Mouse (Mus musculus) left cerebral cortex, postnatal 4 days (tissue): ENCODE data around the gene Map3k4. TPM values are rescaled to one million over a fixed set of nuclear protein-coding genes. Genes with fewer than 3 reads are reported as not detected.

Experiments
- DNase-seq: peaks from one replicate; pipeline ENCODE4 v3.0.0-alpha.2; 2022
- intact Hi-C: fragments of 180-260 bp; cut with DNase I; formaldehyde crosslinking; loops from one replicate; pipeline ENCODE4 v1.15.1; 2025
- total RNA-seq, 2 experiments: library from RNA; stranded (reverse); gene quantifications; 2 replicates each; pipeline ENCODE4 v1.2.3; 2021

Map3k4 gene
- total RNA-seq, result 10 to 100 TPM; 43.0 to 44.1 TPM

DNA sequence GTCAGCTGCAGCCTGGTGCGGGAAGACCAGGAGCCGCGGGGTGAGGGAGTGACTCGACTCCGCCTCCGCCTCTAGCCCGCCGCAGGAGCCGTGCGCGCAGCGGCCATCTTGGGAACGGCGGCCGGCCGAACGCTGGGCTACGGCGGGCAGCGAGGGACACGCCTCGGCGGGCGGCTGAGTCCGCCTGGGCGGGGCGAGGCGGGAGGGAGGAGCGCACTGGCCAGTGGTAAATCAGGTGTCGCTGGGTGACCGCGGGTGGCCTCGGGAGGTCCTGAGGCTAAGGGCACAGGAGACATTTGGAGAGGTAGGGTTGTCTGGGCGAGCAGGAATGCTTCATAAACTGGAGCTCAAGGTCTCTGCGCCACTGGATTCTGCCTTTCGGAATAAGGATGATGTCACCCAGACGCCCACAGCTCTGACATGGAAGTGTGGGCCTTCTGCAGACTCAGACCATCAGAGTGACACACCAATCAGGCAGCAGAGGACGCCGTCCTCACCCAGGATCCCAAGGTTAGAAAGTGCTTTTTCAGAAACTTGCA, at the start of gene Map3k4:
TSS of gene Map3k4 (minus strand) at position 134 of the 539 bp plus-strand sequence.
- peak; percentile 95 for DNase-seq
- intact Hi-C loops, result no loop called here

DNA sequence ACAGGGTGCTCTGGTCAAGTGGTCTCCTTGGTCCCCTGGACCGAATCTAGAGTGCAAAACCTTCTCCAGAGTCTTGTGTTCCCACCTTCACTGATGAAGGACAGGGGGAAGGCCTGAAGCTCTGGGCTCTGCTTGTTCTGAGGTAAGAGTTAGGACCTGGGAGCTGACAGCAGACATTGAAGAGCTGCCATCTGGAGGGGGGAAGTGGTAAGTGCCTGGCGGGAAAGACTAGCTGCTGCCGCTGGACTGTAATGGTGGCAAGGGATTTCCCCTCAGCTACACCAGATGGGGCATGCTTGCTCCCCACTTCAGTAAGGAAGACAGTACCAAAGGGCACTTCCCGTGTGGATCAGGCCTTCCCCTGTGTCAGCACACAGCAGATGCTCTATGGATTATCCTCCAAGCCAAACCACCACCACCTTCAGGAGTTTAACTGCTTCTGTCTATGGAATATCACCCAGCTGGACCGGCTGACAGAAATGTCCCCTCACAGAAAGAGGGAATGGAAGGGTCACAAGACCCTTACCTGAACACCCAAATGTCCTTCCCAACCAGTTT, 48.9 kb upstream of the Map3k4 start:
- intact Hi-C loops, result loop anchor here (5.0 to 10.0 kb wide), 3 partner anchors 103 to 330 kb away; no protein-coding TSS in a partner anchor
- peak; percentile 73 for DNase-seq

DNA sequence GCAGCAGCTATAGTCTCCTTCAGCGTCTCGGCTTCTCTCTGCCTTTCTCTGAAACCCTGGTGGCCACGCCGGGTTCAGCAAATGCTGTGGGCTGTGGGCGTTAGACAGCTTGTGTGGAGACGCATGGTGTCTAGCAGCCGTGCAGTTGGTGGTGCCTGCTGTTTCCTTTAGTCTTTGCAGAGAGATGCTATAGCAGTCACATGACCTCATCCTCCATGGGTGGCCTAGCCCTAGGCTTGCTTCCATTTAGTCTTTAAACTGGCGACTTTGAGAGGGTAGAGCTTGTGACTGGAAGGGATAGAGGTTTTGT, 45.8 kb upstream of the Map3k4 start:
- peak; percentile 21 for DNase-seq
- intact Hi-C loops, result loop anchor here (10.0 kb wide), 2 partner anchors 100 to 140 kb away; no protein-coding TSS in a partner anchor

DNA sequence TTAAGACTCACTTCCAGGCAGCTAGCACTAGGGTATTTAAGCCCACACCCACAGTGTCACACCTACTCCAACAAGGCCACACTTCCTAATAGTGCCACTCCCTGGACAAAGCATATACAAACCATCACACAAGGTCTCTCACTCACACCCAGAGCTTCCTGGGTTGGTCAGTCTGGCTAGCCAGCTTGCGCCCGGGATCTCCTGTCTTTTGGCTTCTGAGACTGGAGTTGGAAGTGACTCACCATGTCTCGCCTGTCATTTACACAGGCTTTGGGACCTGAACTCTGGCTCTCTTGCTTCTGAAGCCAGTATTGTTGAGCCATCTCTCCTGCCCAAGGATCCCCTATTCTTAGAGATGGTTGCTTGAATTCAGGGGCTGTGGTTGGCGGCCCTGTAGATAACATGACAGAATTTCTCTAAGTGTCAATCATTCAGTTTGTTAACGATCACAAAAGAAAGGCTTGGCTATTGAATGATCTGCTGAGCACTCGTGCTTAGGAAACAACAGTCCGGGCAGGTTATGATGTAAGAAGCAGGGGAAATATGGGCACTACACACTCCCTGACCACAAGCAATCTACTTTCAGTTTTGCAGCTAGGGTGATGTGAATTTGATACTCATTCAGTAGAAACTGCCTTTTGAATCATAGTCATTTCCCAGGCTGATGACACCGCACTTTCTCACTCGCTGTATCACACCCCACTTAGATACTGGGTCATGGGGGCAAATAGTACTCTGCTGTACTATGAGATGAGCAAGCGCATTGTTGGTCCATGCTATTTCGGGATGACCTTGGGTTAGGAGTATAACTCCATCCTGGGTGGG, 45.2 kb upstream of the Map3k4 start:
- intact Hi-C loops, result loop anchor here (10.0 kb wide), 2 partner anchors 99 to 139 kb away; no protein-coding TSS in a partner anchor
- DNase-seq, result no peak

DNA sequence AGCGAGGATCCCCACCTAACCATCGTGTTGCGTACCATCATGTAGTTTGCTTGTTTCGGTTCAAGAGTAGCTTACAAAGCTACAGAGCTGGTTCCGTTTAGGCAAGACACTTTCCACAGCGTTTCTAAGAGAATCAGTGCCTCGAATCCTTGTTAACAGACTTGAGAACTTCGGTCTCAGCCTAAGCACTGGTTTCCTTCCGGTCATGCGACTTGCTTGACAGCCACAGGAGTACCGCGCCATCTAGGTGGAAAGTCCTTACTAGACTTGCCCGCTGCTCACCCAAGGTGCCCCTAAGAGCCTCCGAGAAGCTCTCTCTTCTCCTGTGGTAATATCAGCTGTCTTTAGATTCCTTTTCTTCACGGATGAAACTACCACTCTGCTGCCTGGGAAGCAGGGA, 41.3 kb upstream of the Map3k4 start:
- intact Hi-C loops, result loop anchor here (10.0 kb wide), 2 partner anchors 95 to 135 kb away; no protein-coding TSS in a partner anchor
- DNase-seq, result no peak

DNA sequence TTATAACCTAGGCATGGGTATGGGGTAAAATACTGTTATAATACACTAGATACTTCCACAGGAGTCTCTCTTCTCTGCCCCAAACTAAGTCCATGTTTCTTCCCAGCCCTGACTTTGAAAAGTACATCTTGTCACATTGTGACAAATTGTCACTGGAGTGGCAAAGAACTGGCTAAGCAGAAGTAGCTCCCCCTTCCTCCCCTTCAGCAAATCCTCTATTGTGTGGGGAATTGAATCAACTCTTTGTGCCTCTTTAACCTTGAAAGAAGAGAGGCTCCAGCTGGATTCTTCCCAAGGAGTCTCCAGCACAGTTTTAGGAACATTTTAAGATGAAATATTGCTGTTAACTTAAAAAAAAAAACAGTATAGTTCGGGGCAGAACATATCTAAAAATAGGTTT, 34.2 kb upstream of the Map3k4 start:
- DNase-seq, result no peak
- intact Hi-C loops, result no loop called here

DNA sequence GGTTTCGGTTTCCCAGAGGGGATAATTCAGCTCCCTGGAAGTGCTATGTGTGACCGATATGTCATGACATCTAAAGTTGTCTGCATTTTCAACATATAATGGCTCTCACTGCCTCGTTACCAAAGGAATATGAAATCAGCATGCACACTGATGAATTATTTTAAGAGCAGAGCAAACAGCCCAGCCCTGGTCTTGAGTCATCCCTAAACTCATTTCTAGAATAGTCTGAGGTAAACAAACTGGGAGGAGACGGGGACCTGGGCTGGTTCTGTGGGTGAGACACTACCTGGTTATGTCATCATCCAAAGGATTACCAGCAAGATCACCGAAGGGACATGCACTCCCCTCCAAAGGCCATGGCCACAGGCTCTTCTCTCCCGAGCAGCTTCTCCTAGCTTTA, 33.0 kb upstream of the Map3k4 start:
- intact Hi-C loops, result no loop called here
- DNase-seq, result no peak

DNA sequence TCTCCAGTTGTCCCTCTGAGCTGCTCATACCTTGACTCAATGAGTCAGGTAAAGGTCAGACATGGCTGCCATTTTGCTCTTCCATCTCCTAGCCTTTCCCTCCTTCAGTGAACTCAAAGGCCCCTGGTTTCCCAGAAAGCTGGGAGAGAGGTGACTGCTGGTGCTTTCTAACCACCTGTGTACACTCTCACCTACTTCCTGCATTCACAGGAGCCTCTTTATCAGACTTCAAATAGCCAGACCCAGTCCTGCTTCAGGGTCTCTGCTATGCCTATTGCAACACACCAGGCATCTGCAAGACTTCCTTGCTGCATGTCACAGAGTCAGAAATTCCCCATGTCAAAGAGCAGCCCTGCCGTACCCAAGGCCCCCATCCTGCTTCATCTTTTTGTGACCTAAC, 28.9 kb upstream of the Map3k4 start:
- intact Hi-C loops, result no loop called here
- DNase-seq, result no peak

DNA sequence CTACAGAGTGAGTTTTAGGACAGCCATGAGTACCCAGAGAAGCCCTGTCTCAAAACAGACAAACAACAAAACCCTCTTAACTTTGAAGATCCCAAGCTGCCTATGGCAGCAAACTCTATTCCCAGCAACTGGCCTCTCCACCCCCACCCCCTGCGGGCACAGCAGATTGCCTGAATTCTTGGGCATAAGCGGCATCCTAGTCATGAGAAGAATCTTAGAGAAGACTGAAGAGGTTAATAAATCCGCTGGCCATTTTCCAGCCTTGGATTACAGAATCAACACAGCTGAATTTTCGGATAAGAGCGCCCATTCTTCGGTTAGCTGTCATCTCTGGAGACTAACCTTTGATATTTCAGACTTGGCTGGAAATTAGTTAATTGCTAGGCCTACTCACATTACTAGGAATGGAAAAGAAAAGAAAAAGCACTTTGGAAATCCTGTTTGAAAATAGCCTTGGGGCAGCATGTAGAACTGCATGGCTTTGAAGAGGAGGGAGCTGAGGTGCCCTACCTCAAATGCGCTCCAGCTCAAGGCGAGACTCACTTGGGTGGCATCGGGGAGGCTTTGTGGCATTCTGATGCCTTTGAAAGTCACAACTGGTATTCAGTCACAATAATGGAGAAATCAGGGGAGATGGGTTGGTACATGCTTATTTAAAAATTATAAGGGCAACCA, 25.2 kb upstream of the Map3k4 start:
- intact Hi-C loops, result no loop called here
- DNase-seq, result peak; percentile 20

DNA sequence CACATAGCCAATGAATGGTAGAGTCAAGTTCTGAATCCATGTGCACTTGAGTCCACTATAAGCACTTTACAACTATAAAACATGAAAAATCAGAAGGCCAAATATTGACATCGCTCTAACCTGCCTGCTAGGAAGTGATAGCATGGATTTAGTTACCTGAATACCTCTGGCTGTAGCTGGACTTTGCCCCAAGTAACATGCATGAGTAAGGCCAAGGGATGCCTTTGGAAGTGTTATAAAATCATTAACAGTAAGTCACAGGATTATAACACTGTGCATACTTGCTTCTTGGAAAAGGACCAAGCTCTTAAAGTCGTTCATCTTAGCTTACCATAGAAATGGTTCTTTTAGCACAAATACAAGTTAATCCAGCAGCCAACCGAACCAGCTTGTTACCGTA, 18.6 kb upstream of the Map3k4 start:
- no peak for DNase-seq
- intact Hi-C loops, result no loop called here

DNA sequence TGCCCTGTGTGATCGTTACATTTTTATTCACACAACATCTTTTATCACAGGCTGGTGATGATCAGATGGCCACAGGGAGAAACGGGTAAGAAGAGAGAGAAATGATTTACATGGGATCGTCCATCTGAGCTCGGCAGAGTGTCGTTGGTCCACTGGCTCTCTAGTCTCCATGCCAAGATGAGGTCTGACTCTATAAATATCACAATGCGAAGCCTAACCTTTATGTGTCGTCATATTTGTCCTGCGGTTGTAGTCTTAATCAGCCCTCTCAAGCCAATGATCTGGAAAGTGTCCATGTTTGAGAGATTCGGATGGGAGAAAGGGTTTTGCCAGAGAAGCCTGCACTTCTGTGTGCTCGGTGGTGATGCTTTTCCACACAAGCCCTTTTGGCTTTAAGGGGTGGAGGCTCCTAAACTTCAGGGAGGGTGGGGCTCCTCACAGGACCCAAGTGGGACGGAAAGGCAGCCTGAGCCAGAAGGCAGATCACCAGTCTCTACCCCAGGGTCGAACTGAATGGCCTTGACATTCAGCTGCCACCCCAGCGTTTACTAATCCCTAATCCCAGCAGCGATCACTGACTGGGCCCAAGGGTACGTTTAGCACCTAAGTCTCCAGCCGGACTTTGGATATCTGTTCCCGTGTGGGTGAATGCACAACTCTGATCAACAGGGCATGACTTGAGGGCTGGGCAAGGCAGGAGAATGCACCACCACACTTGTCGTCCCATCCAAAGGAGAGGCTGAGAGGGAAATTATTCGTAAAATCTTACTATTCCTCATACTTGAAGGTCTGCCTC, 17.7 kb upstream of the Map3k4 start:
- intact Hi-C loops, result no loop called here
- no peak for DNase-seq

DNA sequence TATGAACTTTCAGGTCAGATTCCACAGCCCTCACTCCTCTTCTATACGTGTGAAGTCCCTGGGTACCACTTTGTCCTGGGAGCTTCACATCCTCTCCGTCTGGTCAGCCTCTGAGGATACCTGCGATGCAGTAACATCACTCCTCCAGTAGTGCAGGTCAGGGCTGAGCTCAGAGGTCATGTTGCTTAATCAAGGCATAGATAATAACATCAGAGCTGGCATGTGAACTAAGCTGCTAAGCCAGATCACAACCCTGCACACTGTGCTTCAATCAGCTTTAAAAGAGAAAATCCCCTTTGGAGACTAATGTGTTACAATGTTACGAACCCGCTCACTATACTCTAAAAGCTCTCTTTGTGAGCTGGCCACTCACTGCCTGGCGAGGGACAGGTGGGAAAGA, 16.5 kb upstream of the Map3k4 start:
- DNase-seq, result no peak
- intact Hi-C loops, result no loop called here

DNA sequence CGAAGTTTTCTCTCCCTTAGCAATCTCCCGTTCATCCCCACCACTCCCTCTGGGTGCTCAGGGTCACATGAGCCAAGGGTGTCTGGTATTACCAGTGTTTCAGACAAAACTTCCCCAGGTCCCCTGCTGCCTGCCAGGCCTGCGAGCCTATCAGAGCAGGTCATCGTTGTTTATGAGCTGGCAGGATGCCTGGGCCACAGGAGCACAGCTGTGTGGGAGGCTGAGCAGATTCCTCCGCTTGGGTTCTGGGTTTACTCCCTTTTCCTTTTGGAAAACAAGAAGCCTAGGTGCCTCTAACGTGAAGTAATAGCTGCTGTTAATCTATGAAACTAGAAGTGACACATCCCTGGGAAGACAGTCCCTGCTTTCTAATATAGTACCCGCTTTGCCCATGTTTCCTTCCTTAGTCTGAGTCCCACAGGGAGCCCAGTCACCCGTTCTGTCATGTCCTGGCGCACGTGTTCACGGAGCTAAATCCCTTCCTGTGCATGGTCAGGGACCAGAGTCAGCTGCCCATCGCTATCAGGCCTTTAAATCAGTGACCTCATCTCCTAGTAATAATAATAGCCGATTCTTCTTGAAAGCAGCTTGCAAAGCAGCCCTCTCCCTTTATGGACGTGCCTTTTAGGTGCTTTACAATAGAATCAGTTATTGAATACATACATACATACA, 9.4 kb upstream of the Map3k4 start:
- intact Hi-C loops, result no loop called here

DNA sequence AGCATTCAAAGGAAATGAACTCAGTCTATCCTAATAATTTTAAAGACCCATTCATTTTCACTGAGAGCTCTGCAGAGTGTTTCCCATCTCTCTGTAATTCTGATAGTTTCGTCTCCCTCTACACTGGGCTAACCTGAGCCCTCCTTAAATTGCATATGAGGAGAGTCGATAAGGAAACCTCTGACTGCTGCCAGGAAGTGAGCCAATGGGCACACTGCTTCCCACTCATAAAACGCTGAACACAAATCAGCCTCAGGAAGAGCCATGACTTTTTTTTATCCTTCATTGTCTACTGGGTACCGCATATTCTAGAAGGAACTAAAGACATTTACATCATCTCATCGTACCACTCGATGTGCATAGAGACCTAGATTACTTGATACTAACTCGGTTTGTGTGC, 1.2 kb upstream of the Map3k4 start:
- intact Hi-C loops, result no loop called here
- DNase-seq, result no peak

More for the DNA sequence above, 9.4 kb upstream of the Map3k4 start:
- DNase-seq, result peak; percentile 63

DNA sequence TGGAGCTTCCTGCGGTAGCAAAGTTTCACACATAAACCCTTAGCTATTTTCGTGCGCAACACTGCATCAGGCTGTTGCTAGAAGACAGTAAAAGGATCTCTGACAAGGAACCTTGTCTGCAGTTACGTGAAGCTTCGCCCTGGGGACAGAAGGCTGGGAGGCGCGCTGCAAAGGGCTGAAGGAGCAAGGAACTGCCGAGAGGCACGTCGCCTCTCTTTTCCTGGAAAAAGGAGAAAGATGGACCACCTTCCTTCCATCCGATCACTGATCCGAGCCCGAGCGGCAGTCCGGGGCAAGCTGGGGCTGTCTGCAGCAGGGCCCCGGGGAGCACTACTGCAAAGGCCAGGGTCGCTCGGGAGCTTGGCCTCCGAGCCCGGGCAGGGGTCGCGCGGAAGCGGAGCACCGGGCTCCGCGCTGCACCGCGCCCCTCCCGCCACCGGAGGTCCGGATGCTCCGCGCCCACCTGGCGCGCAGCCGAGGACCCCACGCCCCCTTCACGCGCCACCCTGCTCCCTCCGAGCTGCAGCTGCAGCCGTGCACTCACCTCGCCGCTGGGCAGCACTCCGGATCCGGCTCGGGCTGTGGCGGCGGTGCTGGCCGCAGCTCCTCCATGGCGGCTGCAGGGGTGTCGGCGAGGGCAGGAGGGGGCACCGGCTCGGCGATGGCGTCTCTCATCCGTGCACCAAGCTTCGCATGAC, 493 bp downstream of the Map3k4 start:
- DNase-seq, result no peak
- intact Hi-C loops, result no loop called here

DNA sequence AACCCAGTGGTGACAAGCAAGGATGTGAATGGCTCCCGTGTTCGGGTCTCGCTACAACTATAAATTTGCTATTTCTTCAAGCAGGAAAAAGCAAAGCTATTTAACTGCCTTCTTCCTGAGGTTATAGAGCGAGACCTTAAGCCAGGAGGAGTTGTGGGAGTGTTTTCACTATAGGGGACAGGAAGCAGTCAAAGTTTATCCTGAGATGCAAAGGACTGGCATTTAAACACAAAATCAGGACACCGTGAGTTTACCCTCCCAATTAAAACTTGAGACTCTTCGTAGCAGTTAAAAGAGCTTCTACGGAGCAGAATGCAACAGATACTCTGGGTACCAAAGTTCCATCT, 1.0 kb downstream of the Map3k4 start:
- intact Hi-C loops, result no loop called here
- DNase-seq, result no peak

DNA sequence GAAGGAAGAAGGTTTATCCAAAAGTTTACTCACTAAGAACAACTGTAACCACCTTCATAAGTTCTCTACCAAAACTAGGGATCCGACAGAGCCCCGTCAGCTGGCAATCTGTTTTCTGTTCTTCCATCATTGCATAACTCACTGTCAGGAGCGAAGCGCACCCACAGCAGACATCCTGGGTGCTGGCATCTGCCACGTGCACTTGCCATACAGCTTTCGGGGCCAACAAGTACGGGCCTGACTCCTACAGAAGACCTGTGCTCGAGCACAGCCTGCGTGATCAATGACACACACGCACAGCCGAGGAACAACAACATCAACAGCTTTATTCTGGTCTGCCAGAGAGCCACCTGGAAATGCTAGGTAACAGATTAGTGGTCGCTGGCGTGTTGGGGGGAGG, 2.3 kb downstream of the Map3k4 start:
- no peak for DNase-seq
- intact Hi-C loops, result no loop called here

DNA sequence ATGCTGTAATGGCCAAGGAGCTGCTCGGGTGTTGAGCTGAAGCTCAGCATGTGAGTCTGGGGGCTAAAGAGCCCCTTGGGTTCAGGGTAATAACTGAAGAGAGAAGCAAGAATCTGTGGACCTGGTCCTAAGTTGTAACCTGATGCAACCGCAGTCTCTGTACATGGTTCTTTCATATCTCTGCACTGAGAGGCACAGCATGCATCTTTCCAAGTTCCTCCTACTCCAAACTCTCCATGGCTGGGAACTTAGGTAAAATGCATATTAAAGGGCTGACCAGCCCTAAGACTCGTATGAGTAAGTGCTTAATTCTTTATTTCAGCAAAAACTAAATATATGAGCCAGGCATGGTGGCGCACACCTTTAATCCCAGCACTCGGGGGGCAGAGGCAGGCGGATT, 6.3 kb downstream of the Map3k4 start:
- DNase-seq, result no peak
- intact Hi-C loops, result no loop called here

DNA sequence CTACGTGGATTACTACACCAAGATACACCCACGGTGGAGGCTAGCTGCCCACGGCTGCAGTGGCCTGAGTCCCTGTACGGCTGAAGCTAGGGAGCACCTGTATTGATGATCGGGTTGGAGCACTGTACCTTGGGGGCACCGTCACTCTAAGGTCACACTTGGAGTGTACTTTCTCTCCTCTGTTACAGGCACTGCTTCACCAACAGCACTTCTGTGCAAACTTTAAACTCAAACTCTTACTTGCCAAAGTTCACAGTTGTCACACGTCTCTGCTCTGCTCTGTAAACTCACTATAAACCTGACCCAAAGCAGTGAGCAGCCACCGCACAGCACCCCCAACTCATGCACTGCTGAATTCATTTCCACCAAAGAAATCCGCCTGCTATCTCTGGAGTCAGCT, 9.1 kb downstream of the Map3k4 start:
- intact Hi-C loops, result no loop called here
- no peak for DNase-seq

DNA sequence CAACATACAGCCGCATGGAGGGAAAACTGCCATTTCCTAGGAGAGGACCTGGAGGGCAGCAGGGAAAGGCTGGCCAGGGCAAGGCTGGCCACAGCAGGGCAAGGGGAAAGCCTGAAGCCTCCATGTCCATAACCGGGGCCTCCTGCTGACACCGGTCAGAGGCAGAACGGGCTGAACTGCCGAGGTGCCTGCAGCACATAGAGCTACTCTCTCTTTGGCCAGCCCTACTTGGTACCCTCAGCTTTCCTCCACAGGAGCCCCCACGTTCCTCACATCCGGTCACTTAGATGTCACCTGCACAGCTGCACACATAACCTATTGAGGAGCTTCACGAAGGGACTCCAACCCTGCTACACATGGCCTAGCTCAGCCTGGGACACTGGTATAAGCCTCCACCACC, 9.5 kb downstream of the Map3k4 start:
- intact Hi-C loops, result no loop called here
- DNase-seq, result no peak
